Mouse (Mus musculus) layer of hippocampus, postnatal 14 days (tissue): ENCODE results near the gene Edem3. TPM values are rescaled to one million over a fixed set of nuclear protein-coding genes. Genes with fewer than 3 reads are reported as not detected.

Source experiments
- DNase-seq, 2 experiments: peaks; one replicate each; pipeline ENCODE4 v3.0.0; 2021 to 2022; ENCODE audit warnings: low spot score in 2 of 2, mixed read lengths in 1 of 2
- total RNA-seq, 2 experiments: library from RNA; stranded (reverse); gene quantifications; 2 replicates each; pipeline ENCODE4 v1.2.3; 2021

Edem3 gene
- total RNA-seq, 2 experiments from 2014 or later, result 38.1 to 38.3 TPM

- no peak for DNase-seq
Observed at GRCm38 (mm10) chr1:151861334-151861995, 106.3 kb downstream of the Edem3 start.

DNA sequence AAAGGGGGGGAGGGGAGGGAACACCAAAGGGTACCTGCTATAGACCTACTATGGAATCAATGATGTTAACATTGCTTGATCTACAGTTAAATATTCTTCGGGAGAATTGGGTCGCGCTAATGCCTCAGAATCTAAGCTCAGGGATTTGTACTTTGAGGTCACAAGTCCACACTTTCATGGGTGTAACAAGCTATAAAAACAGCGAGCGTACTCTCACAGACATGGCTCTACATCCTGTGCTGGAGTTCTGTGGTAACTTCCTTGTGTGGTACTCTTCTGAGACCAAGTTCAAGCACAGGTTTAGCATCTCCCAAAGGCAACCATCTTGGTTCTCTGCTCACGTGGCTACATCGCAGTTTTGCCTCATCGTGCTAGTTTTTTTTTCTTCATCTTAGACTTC is 106.9 kb downstream of the Edem3 start:
- DNase-seq, result no peak

- no peak for DNase-seq
Observed at GRCm38 (mm10) chr1:151863135-151863796, 108.1 kb downstream of the Edem3 start.

DNA sequence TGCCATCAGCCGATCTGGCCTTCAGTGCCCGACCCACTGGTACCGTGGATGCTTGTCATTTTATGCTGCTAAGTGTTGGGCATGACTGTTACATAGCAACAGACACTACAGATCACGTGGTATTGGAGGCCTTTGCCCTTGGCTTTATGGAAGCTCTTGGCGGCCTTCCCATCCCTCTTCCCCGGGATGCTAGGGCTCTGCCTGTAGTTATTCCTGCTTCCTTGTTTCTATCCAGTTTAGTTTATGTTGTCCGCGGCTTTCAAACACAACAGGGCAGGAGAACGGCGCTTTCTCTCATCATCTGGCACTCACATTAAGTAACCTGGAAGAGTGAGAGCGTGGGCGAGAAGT is 108.6 kb downstream of the Edem3 start:
- DNase-seq, result no peak

DNA sequence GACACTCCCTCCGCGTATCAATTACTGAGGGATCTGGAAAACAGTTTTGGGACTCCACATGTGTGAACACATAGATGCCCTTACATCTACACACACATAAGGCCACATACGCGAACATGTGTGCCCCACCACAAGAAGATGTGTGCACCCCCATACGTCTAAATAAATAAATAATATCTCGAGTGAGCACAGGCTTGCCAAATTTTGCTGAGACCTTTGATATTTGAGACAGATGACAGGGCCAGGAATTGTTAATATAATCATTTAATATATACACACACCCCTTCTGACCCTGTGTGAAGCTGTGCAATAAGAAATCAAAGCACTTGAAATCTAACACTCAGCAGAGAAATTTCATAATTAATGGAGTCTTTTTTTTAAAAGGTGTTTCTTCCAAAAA is 109.2 kb downstream of the Edem3 start:
- no peak for DNase-seq

Other genes with a start within 250 kb of the Edem3 start
- 1 to 10 TPM; 4.2 to 4.5 TPM for gene Fam129a, start 184.2 kb upstream of the Edem3 start, total RNA-seq